Mouse (Mus musculus) limb, embryonic 13.5 days (tissue): Measurements from ENCODE around the gene Npr1. TPM values are rescaled to one million over a fixed set of nuclear protein-coding genes. Genes with fewer than 3 reads are reported as not detected.

Source experiments
- ATAC-seq: fragments of 200-750 bp; cut with Nextera tagmentation; 2 replicates; pipeline ENCODE4 v1.8.0; 2017; ENCODE audit warnings: low read depth, moderate number of reproducible peaks, moderate TSS enrichment; ENCODE audit not compliant: low FRiP score
- H3K27ac ChIP-seq: fragments of 300-500 bp; sonication (generic); 2 replicates; pipeline ENCODE4 v1.5.1; 2015; ENCODE audit warnings: inconsistent platforms, mild to moderate bottlenecking, moderate library complexity
- H3K27me3 ChIP-seq: fragments of 300-500 bp; sonication (generic); 2 replicates; pipeline ENCODE4 v1.6.1; 2015; ENCODE audit warnings: mild to moderate bottlenecking, inconsistent platforms
- H3K36me3 ChIP-seq: fragments of 300-500 bp; sonication (generic); 2 replicates; pipeline ENCODE4 v1.6.1; 2015; ENCODE audit warnings: inconsistent platforms, mild to moderate bottlenecking, moderate library complexity
- H3K4me1 ChIP-seq: fragments of 300-500 bp; sonication (generic); 2 replicates; pipeline ENCODE4 v1.6.1; 2015; ENCODE audit warnings: inconsistent platforms
- H3K4me2 ChIP-seq: fragments of 300-500 bp; sonication (generic); replicated peaks from 2 replicates; pipeline ENCODE4 v1.6.1; 2015; ENCODE audit warnings: inconsistent platforms, mild to moderate bottlenecking, moderate library complexity
- H3K4me3 ChIP-seq: fragments of 300-500 bp; sonication (generic); 2 replicates; pipeline ENCODE4 v1.5.1; 2015; ENCODE audit warnings: moderate library complexity, mild to moderate bottlenecking, inconsistent platforms
- H3K9ac ChIP-seq: fragments of 300-500 bp; sonication (generic); 2 replicates; pipeline ENCODE4 v1.6.1; 2015; ENCODE audit warnings: mild to moderate bottlenecking, inconsistent platforms
- H3K9me3 ChIP-seq: fragments of 300-500 bp; sonication (generic); 2 replicates; pipeline ENCODE4 v1.6.1; 2016; ENCODE audit warnings: inconsistent platforms
- WGBS: fragments of 180-500 bp; shearing (Covaris S2); methylation state at CpG from one replicate; pipeline ENCODE4 v1.1.7; 2015; 5-methylcytosine and 5-hydroxymethylcytosine counted together
- polyA plus RNA-seq: library from polyadenylated mRNA; unstranded; fragments of >200 nt; fragmentation: Nextera tagmentation; extraction: Ambion mirVana; gene quantifications from 2 replicates; pipeline ENCODE4 v1.2.1, GENCODE M21; 2015

Gene Npr1
- polyA plus RNA-seq, 1 experiment from 2014 or later, result 4.8 TPM

GRCm38 (mm10) chr3:90472213-90472612 lies 6.5 kb upstream of the Npr1 start:
- H3K4me1 ChIP-seq, result peaks cover 6% of the 10 kb centered on the region
- no peak overlapping the region for H3K4me2 ChIP-seq
- ATAC-seq, result no peak
- H3K27me3 ChIP-seq, result 0 out of 2 replicates have a peak, but pooled peaks cover 6% of the 10 kb centered on the region
- H3K4me3 ChIP-seq, result no peak overlapping the region
- H3K27ac ChIP-seq, result no peak overlapping the region
- 37% methylated on average over 3 of the region's 3 CpGs for WGBS
- no peak overlapping the region for H3K9ac ChIP-seq
- no peaks in the 10 kb centered on the region for H3K36me3 ChIP-seq
- H3K9me3 ChIP-seq, result no peaks in the 10 kb centered on the region

- Histone ChIP-seq H3K36me3 (no peaks in the 10 kb centered on the region), H3K27ac (no peak overlapping the region), H3K4me1 (peaks cover 14% of the 10 kb centered on the region), H3K27me3 (peaks cover 45% of the 10 kb centered on the region), H3K4me3 (no peak overlapping the region), H3K4me2 (no peak overlapping the region), H3K9ac (no peak overlapping the region), H3K9me3 (no peaks in the 10 kb centered on the region)
- 92% methylated on average over 10 of the region's 10 CpGs for WGBS
- no peak for ATAC-seq
These were observed 2.1 kb upstream of the Npr1 start for GRCm38 (mm10) chr3:90467618-90468300.

- ATAC-seq, result peak; percentile 42
- Histone ChIP-seq H3K9me3 (no peaks in the 10 kb centered on the region), H3K27me3 (peaks cover 59% of the 10 kb centered on the region), H3K9ac (peak overlapping the region; percentile 66), H3K4me2 (peak overlapping the region; percentile 96), H3K36me3 (no peaks in the 10 kb centered on the region), H3K27ac (no peak overlapping the region), H3K4me3 (peak overlapping the region; percentile 54), H3K4me1 (peaks cover 14% of the 10 kb centered on the region)
- WGBS, result 0% methylated on average over 15 of the region's 15 CpGs
These were observed 673 bp upstream of the Npr1 start for GRCm38 (mm10) chr3:90466311-90466766.

GRCm38 (mm10) chr3:90465081-90465685 lies 483 bp downstream of the Npr1 start:
- Histone ChIP-seq H3K36me3 (no peaks in the 10 kb centered on the region), H3K27ac (no peak overlapping the region), H3K4me2 (peak overlapping the region; percentile 96), H3K4me3 (peak overlapping the region; percentile 54), H3K27me3 (peaks cover 70% of the 10 kb centered on the region), H3K9me3 (no peaks in the 10 kb centered on the region), H3K4me1 (peaks cover 14% of the 10 kb centered on the region), H3K9ac (peak overlapping the region; percentile 66)
- 0 out of 2 replicates have a peak, but pooled peaks have one; percentile 9 for ATAC-seq
- WGBS, result under 1% methylated on average over 75 of the region's 75 CpGs

GRCm38 (mm10) chr3:90464552-90465080 lies 1.1 kb downstream of the Npr1 start:
- H3K27ac ChIP-seq, result no peak overlapping the region
- peaks cover 75% of the 10 kb centered on the region for H3K27me3 ChIP-seq
- no peak for ATAC-seq

GRCm38 (mm10) chr3:90462579-90462978 lies 3.1 kb downstream of the Npr1 start:
- ATAC-seq, result no peak
- Histone ChIP-seq H3K4me3 (no peak overlapping the region), H3K27ac (no peak overlapping the region), H3K36me3 (no peaks in the 10 kb centered on the region), H3K27me3 (peaks cover 71% of the 10 kb centered on the region), H3K4me1 (peaks cover 14% of the 10 kb centered on the region), H3K9ac (no peak overlapping the region), H3K9me3 (no peaks in the 10 kb centered on the region), H3K4me2 (no peak overlapping the region)
- 38% methylated on average over 7 of the region's 7 CpGs for WGBS

More at GRCm38 (mm10) chr3:90464552-90465080, 1.1 kb downstream of the Npr1 start:
- Histone ChIP-seq H3K4me2 (peak overlapping the region; percentile 96), H3K4me3 (peak overlapping the region; percentile 54), H3K36me3 (no peaks in the 10 kb centered on the region), H3K4me1 (peaks cover 14% of the 10 kb centered on the region), H3K9me3 (no peaks in the 10 kb centered on the region), H3K9ac (peak overlapping the region; percentile 66; the same call in 1 of the 2 replicates)
- 10% methylated on average over 37 of the region's 37 CpGs for WGBS

- H3K27ac ChIP-seq, result no peak overlapping the region
- no peaks in the 10 kb centered on the region for H3K36me3 ChIP-seq
- WGBS, result 75% methylated on average over 3 of the region's 3 CpGs
- H3K27me3 ChIP-seq, result peaks cover 70% of the 10 kb centered on the region
- H3K9me3 ChIP-seq, result no peaks in the 10 kb centered on the region
- no peak overlapping the region for H3K4me2 ChIP-seq
- H3K9ac ChIP-seq, result no peak overlapping the region
- no peak for ATAC-seq
- no peak overlapping the region for H3K4me3 ChIP-seq
- H3K4me1 ChIP-seq, result peaks cover 14% of the 10 kb centered on the region
These were observed 3.7 kb downstream of the Npr1 start for GRCm38 (mm10) chr3:90461935-90462334.

- Histone ChIP-seq H3K9me3 (no peaks in the 10 kb centered on the region), H3K4me2 (no peak overlapping the region), H3K4me1 (peaks cover 9% of the 10 kb centered on the region; the same call in 1 of the 2 replicates), H3K27me3 (peaks cover 57% of the 10 kb centered on the region), H3K36me3 (no peaks in the 10 kb centered on the region), H3K9ac (no peak overlapping the region), H3K4me3 (no peak overlapping the region), H3K27ac (no peak overlapping the region)
- ATAC-seq, result no peak
- WGBS, result 74% methylated on average over 5 of the region's 5 CpGs
These were observed 5.4 kb downstream of the Npr1 start for GRCm38 (mm10) chr3:90460315-90460714.

GRCm38 (mm10) chr3:90459727-90460126 lies 5.9 kb downstream of the Npr1 start:
- no peak overlapping the region for H3K4me2 ChIP-seq
- no peak for ATAC-seq
- no peak overlapping the region for H3K27ac ChIP-seq
- no peaks in the 10 kb centered on the region for H3K9me3 ChIP-seq
- WGBS, result 74% methylated on average over 9 of the region's 9 CpGs
- no peaks in the 10 kb centered on the region for H3K36me3 ChIP-seq
- H3K4me3 ChIP-seq, result no peak overlapping the region
- no peak overlapping the region for H3K9ac ChIP-seq
- H3K27me3 ChIP-seq, result peaks cover 51% of the 10 kb centered on the region
- peaks cover 3% of the 10 kb centered on the region; the same call in 1 of the 2 replicates for H3K4me1 ChIP-seq

GRCm38 (mm10) chr3:90454931-90455330 lies 10.7 kb downstream of the Npr1 start:
- peaks cover 8% of the 10 kb centered on the region; the same call in 1 of the 2 replicates for H3K27me3 ChIP-seq
- no peak for ATAC-seq
- 84% methylated on average over 14 of the region's 14 CpGs for WGBS
- H3K9ac ChIP-seq, result no peak overlapping the region
- no peak overlapping the region for H3K4me3 ChIP-seq
- H3K27ac ChIP-seq, result no peak overlapping the region
- no peak overlapping the region for H3K4me2 ChIP-seq
- H3K9me3 ChIP-seq, result no peaks in the 10 kb centered on the region
- no peaks in the 10 kb centered on the region for H3K36me3 ChIP-seq
- H3K4me1 ChIP-seq, result peaks cover 4% of the 10 kb centered on the region; the same call in 1 of the 2 replicates

- Histone ChIP-seq H3K9ac (0 out of 2 replicates have a peak overlapping the region, but pooled peaks have one; percentile 19), H3K36me3 (no peaks in the 10 kb centered on the region), H3K27me3 (0 out of 2 replicates have a peak, but pooled peaks cover 3% of the 10 kb centered on the region), H3K27ac (no peak overlapping the region), H3K9me3 (no peaks in the 10 kb centered on the region), H3K4me3 (0 out of 2 replicates have a peak overlapping the region, but pooled peaks have one; percentile 11), H3K4me2 (peak overlapping the region; percentile 32; the same call in 1 of the 2 replicates), H3K4me1 (peaks cover 10% of the 10 kb centered on the region)
- no peak for ATAC-seq
- WGBS, result 53% methylated on average over 10 of the region's 10 CpGs
These were observed 14.1 kb downstream of the Npr1 start for GRCm38 (mm10) chr3:90451396-90452095.
